Mouse (Mus musculus) embryonic fibroblast, embryonic 13.5 days (primary cell): ENCODE measurements around the gene Osbp2.

Experiments used
- CTCF ChIP-seq: IDR thresholded peaks from 2 replicates; pipeline ENCODE4 v1.5.1; 2011; ENCODE audit warnings: mild to moderate bottlenecking, control low read depth, low read length, moderate library complexity, borderline replicate concordance; ENCODE audit not compliant: insufficient read depth
- POLR2A ChIP-seq: IDR thresholded peaks from 2 replicates; pipeline ENCODE4 v1.6.1; 2011; ENCODE audit warnings: low read depth, mild to moderate bottlenecking, control low read depth, low read length, moderate library complexity

- TF ChIP-seq CTCF (no peak), POLR2A (no peak)
Measured at GRCm38 (mm10) chr11:3722861-3723260, 140.8 kb downstream of the Osbp2 start.
